Mouse (Mus musculus) intestine, postnatal 0 days (tissue): ENCODE data around the gene Map4k5. TPM values are rescaled to one million over a fixed set of nuclear protein-coding genes. Genes with fewer than 3 reads are reported as not detected.

Experiments
- ATAC-seq: fragments of 200-750 bp; cut with Nextera tagmentation; 2 replicates; pipeline ENCODE4 v1.8.0; 2017; ENCODE audit warnings: mild to moderate bottlenecking, moderate TSS enrichment, moderate library complexity
- H3K27ac ChIP-seq: fragments of 300-500 bp; sonication (generic); 2 replicates; pipeline ENCODE4 v1.5.1; 2014; ENCODE audit warnings: mild to moderate bottlenecking, low read depth, low read length, moderate library complexity
- H3K27me3 ChIP-seq: fragments of 300-500 bp; sonication (generic); replicated peaks from 2 replicates; pipeline ENCODE4 v1.6.1; 2014; ENCODE audit warnings: low read length, mixed read lengths; ENCODE audit not compliant: control insufficient read depth, insufficient read depth
- H3K36me3 ChIP-seq: fragments of 300-500 bp; sonication (generic); 2 replicates; pipeline ENCODE4 v1.6.1; 2014; ENCODE audit warnings: mild to moderate bottlenecking, moderate library complexity; ENCODE audit not compliant: control insufficient read depth, insufficient read depth
- H3K4me1 ChIP-seq: fragments of 300-500 bp; sonication (generic); replicated peaks from 2 replicates; pipeline ENCODE4 v1.6.1; 2014; ENCODE audit warnings: antibody characterized with exemption, low read length, mixed read lengths; ENCODE audit not compliant: control insufficient read depth, insufficient read depth
- H3K4me2 ChIP-seq: fragments of 300-500 bp; sonication (generic); replicated peaks from 2 replicates; pipeline ENCODE4 v1.6.1; 2014; ENCODE audit warnings: low read depth, mild to moderate bottlenecking, moderate library complexity
- H3K4me3 ChIP-seq: fragments of 300-500 bp; sonication (generic); 2 replicates; pipeline ENCODE4 v1.5.1; 2014; ENCODE audit warnings: low read depth, low read length
- H3K9ac ChIP-seq: fragments of 300-500 bp; sonication (generic); 2 replicates; pipeline ENCODE4 v1.6.1; 2014; ENCODE audit warnings: mild to moderate bottlenecking, low read depth, low read length
- H3K9me3 ChIP-seq: fragments of 300-500 bp; sonication (generic); 2 replicates; pipeline ENCODE4 v1.6.1; 2016; ENCODE audit warnings: mixed run types; ENCODE audit not compliant: control insufficient read depth
- CTCF ChIP-seq: sonication (generic); IDR thresholded peaks from 2 replicates; pipeline ENCODE4 v1.5.1; 2016; ENCODE audit warnings: low read depth, mild to moderate bottlenecking, control low read depth, antibody characterized with exemption, moderate library complexity
- WGBS: fragments of 180-500 bp; shearing (Covaris S2); extraction: QIAGEN DNeasy Blood & Tissue Kit; methylation state at CpG from one replicate; pipeline ENCODE4 v1.1.7; 2014; 5-methylcytosine and 5-hydroxymethylcytosine counted together
- polyA plus RNA-seq: library from polyadenylated mRNA; unstranded; fragments of >200 nt; fragmentation: Nextera tagmentation; extraction: Ambion mirVana; gene quantifications from 2 replicates; pipeline ENCODE4 v1.2.1, GENCODE M21; 2015

Gene Map4k5
- polyA plus RNA-seq, 1 experiment from 2014 or later, result 9.9 TPM

DNA sequence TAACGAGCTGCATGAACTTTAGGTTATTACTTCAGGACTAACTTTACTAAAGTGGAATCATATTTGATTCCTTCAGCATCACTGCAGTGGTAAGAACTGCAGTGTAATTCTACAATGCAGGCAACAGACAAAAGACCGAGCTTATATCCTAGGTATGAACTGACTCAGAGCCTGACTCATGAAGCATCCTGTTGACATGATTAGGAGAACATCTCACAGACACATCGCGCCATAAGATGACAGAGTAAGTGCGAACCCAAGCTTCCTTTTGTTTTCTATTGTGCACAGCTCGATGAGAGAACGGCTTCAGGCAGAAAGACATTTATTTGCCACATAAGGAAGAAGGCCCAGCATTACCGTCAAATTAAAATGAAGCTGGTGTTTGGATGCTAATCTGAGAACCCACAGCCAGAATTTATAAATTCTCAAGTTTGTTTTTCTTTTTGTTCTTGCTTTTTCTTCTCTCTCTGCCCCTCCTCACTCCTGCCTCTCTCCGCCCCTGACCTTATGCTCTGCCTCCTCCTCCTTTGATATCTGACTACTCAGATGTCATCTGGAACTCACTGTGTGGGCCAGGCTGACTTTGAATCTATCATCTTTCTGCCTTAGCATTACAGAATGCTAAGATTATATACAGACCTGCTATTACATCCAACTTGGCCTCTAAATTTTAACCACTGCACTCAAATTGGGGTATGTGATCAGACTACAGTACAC, 68.0 kb downstream of the Map4k5 start:
- no peak for TF ChIP-seq CTCF
- Histone ChIP-seq H3K4me3 (no peak overlapping the region), H3K4me2 (no peak overlapping the region), H3K9me3 (no peaks in the 10 kb centered on the region), H3K27me3 (no peaks in the 10 kb centered on the region), H3K36me3 (peaks cover 58% of the 10 kb centered on the region), H3K27ac (no peak overlapping the region), H3K4me1 (no peaks in the 10 kb centered on the region), H3K9ac (no peak overlapping the region)
- 89% methylated on average over 9 of the region's 9 CpGs for WGBS
- no peak for ATAC-seq

DNA sequence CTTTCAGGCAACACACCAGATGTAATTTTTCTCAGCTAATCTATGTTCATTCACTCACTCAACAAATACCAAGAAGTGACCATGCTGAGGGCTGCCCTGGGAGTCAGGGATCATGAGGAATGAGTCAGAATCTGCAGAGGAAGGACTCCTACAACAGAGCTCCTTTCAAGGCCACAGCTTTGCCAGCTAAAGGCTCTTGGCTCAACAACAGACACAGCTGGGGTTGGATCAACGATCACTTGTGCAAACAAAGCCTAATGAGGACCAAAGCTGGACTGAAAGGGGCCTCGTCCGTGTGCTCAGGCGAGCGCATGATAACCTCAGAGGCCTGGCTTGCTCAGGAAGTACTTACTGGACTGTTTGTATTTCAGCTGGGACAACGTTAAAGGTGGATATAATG, 78.7 kb downstream of the Map4k5 start:
- Histone ChIP-seq H3K4me1 (no peaks in the 10 kb centered on the region), H3K9ac (no peak overlapping the region), H3K27ac (no peak overlapping the region), H3K4me3 (no peak overlapping the region), H3K9me3 (no peaks in the 10 kb centered on the region), H3K4me2 (no peak overlapping the region), H3K36me3 (peaks cover 40% of the 10 kb centered on the region), H3K27me3 (no peaks in the 10 kb centered on the region)
- no peak for TF ChIP-seq CTCF
- ATAC-seq, result no peak
- WGBS, result 20% methylated on average over 6 of the region's 6 CpGs

DNA sequence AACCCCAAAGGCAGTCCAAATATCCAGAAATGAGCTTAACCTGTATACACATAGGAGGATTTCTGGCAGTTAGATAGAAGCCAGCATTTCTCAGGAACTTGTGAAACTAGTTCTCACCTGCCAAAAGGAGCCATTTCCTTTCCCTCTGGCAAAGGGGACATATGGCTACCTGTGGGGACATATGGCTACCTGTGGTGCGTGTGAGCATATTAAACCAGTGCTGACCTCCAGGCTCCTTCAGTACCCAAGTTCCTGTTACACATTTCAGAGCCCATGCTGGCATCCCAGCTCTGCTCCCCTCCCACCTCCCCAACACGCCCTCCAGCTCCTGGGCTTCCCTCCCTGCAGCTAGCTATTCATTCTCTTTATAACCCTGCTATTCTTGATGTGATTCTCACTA, 79.4 kb downstream of the Map4k5 start:
- WGBS, result 88% methylated on average over 2 of the region's 2 CpGs
- no peak for ATAC-seq
- peaks cover 45% of the 10 kb centered on the region for H3K36me3 ChIP-seq
- no peaks in the 10 kb centered on the region for H3K27me3 ChIP-seq
- H3K4me3 ChIP-seq, result no peak overlapping the region
- no peak for TF ChIP-seq CTCF
- no peak overlapping the region; the same call in 1 of the 2 replicates for H3K27ac ChIP-seq
- no peak overlapping the region for H3K4me2 ChIP-seq
- no peaks in the 10 kb centered on the region for H3K4me1 ChIP-seq
- H3K9me3 ChIP-seq, result no peaks in the 10 kb centered on the region
- H3K9ac ChIP-seq, result no peak overlapping the region

DNA sequence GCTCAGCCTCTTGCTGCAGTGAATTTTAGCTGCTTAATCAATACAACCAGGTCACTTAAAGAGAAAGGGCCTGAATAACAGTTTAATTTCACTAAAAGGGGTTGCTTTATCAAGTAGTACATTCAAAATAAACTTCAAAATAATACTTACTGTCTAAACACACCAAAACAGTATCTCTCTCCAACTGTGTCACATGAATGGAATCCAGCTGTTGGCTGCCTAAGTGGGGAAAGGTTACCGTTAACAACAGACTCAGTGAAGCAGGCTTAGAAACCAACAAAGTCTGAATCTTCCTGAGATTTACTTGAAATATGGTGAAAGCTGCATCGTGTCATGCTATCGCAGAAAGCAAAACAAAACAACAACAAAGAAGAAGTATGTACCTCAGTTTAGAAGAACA, 80.0 kb downstream of the Map4k5 start:
- 56% methylated on average over 3 of the region's 3 CpGs for WGBS
- Histone ChIP-seq H3K9me3 (no peaks in the 10 kb centered on the region), H3K4me2 (no peak overlapping the region), H3K36me3 (peaks cover 40% of the 10 kb centered on the region), H3K4me3 (no peak overlapping the region), H3K9ac (no peak overlapping the region), H3K4me1 (no peaks in the 10 kb centered on the region), H3K27ac (no peak overlapping the region; the same call in 1 of the 2 replicates), H3K27me3 (no peaks in the 10 kb centered on the region)
- ATAC-seq, result no peak
- TF ChIP-seq CTCF, result no peak

DNA sequence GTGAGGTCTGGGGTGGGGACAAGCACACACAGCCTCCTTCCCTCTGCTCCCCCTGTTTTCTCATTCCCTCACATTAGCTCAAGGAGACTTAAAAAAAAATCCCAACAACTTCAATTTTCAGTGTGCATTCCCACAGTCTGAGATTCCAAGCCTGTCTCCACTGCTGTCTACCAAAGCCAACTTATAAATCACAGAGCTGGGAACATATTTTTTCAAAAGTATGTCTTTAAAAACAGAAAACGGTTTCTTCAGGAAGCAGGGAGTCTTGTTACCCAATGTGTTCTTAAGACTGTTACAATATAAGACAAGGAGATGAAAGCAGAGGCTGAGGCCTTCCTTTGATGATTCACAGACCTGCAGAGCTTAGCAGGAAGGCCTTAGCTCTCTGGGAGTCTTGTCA, 81.0 kb downstream of the Map4k5 start:
- TF ChIP-seq CTCF, result no peak
- no peak overlapping the region for H3K9ac ChIP-seq
- H3K9me3 ChIP-seq, result no peaks in the 10 kb centered on the region
- no peak overlapping the region for H3K4me2 ChIP-seq
- no peak overlapping the region for H3K4me3 ChIP-seq
- H3K27me3 ChIP-seq, result no peaks in the 10 kb centered on the region
- H3K27ac ChIP-seq, result no peak overlapping the region
- no peaks in the 10 kb centered on the region for H3K4me1 ChIP-seq
- ATAC-seq, result no peak
- WGBS, result 56% methylated on average over 1 of the region's 1 CpGs
- peaks cover 39% of the 10 kb centered on the region for H3K36me3 ChIP-seq

DNA sequence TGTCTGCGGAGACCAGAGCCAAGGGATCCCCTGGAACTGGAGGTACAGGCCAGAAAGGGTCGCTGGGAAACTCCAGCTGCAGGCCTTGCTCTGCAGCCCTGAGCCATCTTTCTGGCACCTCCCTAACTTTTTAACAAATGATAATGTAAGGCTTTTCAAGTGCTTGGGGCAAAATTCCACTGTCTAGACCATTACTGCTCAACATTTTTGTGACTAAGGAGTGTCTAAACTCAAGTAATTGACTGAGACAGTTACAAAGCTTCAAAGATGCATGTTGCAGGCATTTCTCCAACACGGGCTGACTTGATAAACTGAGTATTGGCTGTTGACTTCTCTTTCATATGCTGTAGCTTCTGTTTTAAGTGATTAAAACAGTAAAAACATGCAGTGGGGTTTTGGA, 83.6 kb downstream of the Map4k5 start:
- H3K9me3 ChIP-seq, result no peaks in the 10 kb centered on the region
- no peak for ATAC-seq
- no peaks in the 10 kb centered on the region for H3K4me1 ChIP-seq
- TF ChIP-seq CTCF, result no peak
- H3K4me2 ChIP-seq, result no peak overlapping the region
- H3K9ac ChIP-seq, result no peak overlapping the region
- no peak overlapping the region for H3K27ac ChIP-seq
- 79% methylated on average over 3 of the region's 3 CpGs for WGBS
- no peak overlapping the region for H3K4me3 ChIP-seq
- peaks cover 33% of the 10 kb centered on the region for H3K36me3 ChIP-seq
- no peaks in the 10 kb centered on the region for H3K27me3 ChIP-seq
